Mouse (Mus musculus): ENCODE data around the gene Mrpl4.
A peak's percentile ranks its signal among the peaks of the same experiment; 100 is the strongest.

Mrpl4 gene

DNA sequence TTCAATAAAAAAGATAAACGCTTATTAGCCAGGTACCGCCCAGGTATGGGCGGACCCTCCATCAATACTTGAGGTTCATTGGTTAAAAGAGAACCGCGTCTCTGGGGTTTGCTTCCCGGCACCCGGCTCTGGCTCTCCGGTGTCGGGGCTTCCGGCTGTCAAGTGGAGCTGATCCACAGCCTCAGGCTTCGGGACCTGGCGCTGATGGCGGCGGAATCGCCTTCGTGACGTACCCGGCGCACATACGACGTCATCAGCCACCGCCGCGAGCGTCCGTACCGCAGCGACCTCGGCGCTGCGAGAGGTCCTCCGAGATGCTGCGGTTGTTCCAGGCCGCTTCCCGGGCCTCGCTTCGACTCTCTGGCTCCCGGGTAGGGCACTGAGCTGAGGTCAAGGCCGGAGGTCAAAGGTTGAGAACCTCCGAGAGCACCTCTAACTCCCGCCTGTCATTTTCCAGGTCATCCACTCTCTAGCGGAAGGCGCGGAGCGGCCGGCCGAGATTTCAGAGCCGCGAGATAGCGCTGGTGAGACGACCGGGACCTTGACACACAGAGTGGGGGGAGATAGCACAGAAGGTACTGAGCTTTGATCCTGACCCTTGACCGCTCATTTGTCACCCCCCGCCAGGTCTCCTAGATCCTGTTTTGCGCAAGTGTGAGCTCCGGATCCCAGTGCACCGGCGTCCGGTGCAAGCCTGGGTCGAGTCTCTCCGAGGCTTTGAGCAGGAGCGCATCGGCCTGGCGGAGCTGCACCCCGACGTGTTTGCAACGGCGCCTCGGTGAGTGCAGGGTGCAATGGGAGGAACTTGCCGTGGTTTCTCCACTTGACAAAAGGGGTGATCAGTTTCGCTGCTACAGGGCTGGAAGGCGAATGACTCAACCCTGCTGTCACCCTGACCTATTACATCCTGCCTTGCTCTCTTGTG is at the start of gene Mrpl4:
Gene Mrpl4 (plus strand): TSS at position 112 of the 925 bp plus-strand sequence.
- peak; percentile 96 for DNase-seq (ENCODE audit: low read depth, low spot score)

DNA sequence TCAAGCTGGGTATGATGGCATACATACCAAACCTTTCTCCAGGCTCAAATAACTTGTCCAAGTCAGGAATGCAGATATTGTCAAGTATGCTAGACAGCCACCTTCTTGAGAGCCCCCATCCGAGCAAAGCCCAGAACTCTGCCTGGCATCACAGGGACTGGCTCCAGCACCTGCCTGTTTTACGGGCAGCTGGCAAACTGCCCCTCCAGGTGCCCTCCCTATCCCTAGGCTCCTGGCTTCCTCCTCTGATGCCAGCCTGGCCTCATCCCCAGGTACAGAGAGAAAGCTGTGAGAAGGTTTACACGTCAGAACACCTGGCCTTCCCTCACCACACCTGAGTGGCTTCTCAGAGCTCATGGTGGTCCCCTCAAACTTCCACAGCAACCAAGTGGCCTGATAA is 45.5 kb upstream of the Mrpl4 start:
- no peak for DNase-seq (ENCODE audit: low read depth, low spot score)

DNA sequence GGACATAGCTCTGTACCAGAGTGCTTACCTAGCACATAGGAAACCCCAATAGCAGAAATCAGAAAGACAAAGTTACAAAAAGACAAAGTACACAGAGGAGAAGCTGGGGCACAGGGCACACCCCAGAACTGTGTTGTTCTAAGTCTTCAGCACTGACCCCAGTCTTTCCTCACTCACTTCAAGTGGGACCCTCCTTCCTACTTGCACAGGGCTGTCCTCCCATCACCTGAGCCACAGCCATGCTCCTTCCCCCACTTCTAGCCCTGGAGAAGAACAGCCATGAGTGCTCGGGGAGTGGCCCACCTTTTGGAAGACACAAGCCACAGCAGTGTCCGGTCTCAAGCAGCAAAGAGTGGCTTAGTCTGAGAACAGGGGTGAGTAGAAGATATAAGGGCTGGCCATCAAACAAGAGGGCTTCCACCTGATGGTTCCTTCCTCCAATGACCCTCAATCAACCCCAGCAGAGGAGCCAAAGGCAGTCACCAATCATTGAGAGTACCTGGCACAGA is 43.1 kb upstream of the Mrpl4 start, which contains the start of gene Dnmt1:
Gene Dnmt1 (minus strand): TSS at position 459 of the 509 bp plus-strand sequence.
- no peak for DNase-seq (ENCODE audit: low read depth, low spot score)

DNA sequence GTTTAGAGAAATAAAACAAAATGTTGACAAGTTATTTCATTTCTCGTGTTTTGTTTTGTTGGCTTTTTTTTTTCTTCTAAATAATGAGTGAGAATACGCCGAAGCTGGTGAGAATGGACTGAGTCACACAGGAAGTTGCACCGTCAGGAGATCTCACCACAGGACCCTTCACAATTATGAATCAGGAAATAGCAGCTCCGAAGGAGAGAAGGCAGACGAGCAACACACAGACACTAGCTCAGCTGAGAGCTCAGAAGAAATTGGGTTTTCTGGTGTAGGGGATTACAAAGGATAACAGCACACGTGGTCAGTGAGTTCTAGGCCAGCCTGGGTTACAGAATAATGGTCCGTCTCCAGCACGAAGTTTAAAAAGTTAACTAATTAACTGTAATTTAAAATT is 41.0 kb upstream of the Mrpl4 start:
- DNase-seq (ENCODE audit: low read depth, low spot score) = no peak

DNA sequence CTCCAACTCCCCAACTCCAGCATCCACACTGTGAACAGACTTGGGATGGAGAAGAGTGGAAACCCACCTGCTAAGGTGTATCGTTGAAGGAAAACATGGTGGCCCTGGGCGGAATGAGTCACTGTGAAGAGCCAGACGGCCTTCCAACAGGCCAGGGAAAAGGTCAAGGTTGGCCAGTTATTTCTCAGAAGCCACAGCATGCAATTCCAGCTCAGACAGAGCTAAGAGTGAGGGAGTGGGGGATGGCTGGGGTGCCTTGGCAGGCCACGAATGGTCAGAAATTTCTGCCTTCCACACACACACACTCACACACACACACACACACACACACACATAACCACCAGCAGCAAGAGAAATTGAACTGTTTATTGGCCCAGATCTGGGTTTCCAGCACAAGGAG is 36.9 kb upstream of the Mrpl4 start:
- no peak for DNase-seq (ENCODE audit: low read depth, low spot score)

DNA sequence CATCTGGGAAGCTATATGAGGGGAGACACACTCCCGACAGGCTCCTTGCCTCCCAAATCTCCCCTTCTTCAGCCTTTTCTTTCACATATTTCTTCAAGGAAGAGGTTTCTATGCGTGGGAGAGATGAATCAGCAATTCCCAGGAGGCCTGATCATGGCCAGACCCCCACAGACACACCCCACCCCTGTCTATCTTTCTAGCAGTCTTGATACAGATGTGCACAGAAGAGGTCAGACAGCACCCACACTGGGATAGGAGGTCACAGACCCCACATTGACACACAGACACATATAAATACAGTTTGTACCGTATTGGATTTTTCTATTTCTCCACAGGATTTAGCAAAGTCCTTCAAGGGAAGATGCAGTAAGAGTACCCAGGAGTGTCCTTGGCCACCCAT is 36.5 kb upstream of the Mrpl4 start:
- no peak for DNase-seq (ENCODE audit: low read depth, low spot score)

DNA sequence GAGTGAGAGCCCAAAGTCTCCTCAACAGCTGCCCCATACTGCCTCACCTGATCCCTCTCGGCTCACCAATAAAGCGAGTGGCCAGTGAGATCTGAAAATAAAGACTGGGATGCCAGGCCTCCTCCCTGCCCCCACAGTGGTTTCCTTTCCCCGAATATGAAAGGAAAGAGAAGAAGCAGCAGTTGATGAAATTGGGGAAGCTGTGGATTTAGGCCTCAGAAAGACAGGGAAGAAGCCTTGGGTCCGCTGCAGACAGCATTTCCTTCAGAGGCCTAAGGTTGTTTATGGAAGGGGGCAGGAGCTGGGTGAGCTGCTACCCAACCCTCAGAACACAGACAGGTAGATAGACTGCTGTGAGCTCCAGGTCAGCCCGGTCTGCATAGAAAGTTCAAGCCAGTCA is 35.8 kb upstream of the Mrpl4 start:
- no peak for DNase-seq (ENCODE audit: low read depth, low spot score)

DNA sequence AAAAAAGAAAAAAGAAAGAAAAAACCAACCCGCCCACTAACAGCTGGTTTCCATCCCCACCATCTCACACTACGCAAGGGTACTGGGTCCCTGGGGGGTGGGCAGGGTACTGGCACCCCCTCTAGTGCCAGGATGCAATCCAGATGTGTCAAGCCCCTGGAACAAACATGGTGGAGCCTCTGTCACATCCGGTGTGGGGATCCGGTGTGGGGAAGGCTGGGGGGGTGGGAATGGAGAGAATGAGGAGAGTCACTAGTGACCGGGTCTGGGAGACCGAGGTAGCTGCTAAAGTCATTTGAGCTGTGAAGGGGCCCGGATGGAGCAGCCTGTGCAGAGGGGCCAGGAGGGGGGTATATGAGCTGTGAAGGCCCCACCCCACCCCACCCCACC is 30.8 kb upstream of the Mrpl4 start:
- DNase-seq (ENCODE audit: low read depth, low spot score) = no peak

DNA sequence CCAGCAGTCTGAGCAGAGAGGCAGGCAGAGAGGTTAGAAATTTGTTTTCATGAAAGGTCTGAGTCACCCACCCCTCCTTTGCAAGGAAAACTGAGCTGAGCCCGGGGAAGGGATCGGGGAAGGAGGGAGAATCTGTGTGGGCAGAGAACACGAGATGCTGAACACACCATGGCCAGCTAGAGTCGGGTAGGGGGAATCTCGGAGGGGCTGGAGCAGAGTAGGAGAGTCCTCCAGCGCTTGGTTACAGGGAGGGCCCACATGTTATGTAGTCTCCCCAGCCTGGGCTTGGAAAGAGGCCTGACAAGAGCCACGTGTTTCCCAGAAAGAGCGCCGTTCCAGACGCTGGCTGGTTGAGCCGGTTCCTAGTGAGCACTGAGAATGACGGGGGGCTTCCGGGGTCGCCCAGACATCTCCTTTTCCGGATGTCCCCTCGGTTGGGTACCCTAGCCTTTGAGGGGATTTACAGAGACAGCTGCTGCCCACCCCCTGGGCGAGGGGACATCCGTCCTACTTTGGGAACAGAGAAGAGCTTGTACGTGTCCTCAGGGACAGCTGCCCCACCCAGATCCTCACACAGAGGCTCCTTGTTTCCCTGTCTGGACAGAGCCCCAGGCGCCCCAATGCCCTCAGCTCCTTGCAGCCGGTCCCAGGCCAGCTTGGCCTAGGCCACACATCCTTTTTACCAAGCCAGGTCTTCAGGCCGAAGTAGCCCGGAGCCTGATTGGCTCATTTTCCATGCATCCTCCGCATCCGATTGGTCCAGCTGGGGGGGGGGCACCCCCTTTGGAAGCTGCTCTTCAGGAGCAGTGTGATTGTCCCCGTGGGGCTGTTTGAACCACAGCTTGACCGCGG is 30.2 kb upstream of the Mrpl4 start:
- no peak for DNase-seq (ENCODE audit: low read depth, low spot score)

DNA sequence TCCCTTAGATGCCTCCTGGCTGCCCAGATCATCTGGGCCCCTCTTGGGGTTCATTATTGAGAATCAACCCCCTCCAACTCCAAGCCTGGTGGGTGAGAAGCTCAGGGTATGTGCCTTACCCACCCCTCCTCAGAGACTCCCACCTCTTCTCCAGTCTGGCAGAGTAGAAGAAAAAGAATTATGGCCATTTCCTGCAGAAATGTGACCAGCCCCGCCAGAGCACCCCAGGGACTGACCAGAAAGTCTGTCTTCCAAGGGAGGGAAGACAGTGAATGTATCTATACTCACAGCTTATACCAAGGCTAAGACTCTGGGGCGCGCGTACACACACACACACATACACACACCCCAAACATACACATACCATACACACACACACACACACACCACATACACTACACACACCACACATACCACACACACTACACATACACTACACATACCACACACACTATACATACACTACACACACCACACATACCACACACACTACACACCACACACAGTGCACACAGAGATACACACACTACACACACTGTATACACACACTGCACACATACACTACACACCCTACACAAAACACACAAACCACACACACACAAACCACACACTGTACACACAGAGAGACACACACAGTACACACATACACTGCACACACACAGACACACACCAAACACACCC is 29.4 kb upstream of the Mrpl4 start:
- no peak for DNase-seq (ENCODE audit: low read depth, low spot score)

DNA sequence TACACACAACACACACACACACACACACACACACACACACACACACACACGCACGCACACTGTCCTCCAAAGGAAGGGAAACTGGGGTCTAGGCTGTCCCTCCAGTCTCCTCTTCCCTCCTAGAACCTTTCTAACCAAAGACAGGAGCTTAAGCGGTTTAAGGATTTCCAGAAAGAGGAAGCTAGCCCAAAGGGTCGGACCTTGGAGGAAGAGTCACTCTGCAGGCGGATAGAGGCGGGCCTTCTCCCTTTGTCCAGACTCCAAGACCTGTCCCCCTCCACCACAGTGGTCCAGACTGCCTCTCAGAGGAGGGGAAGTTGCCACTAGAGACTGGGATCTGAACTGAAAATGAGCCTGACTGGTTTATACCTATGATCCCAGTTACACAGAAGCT is 28.9 kb upstream of the Mrpl4 start:
- DNase-seq (ENCODE audit: low read depth, low spot score) = no peak

DNA sequence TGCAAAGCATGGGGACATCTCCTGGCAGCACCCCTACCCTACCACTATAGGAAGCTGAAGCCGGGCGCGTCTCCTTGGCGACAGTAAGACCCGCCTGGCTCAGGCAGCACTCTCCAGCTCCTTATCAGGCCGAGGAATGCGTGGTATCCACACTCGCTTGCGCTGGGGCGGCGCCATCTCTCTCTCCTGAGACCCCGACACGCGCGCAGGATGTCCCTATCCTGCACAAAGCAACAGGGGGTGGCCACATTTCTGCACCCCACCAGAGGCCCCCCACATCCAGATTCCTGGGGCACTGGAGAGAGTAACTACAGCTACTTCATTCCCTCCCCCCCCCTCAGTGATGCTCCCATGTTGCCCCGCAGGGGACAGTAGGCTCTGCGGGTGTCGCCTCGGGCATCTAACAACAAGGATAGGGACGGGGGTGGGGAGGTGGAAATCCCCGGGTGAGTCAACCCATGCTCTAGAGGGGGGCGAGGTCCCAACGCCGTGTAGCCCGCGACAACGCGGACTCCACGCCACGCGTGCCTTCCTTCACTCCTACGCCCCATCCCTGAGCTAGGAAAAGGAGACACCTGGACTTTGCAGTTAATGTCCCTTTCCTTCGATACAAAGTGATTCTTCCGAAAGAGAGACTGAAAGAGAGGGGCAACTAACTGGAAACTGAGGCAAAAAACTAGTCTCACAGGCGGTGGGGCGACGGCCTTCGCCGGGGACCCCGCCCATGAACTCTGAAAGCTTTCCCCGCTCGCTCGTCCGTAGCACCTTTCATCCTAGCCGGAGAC is 26.9 kb upstream of the Mrpl4 start:
- DNase-seq (ENCODE audit: low read depth, low spot score) = peak; percentile 73

DNA sequence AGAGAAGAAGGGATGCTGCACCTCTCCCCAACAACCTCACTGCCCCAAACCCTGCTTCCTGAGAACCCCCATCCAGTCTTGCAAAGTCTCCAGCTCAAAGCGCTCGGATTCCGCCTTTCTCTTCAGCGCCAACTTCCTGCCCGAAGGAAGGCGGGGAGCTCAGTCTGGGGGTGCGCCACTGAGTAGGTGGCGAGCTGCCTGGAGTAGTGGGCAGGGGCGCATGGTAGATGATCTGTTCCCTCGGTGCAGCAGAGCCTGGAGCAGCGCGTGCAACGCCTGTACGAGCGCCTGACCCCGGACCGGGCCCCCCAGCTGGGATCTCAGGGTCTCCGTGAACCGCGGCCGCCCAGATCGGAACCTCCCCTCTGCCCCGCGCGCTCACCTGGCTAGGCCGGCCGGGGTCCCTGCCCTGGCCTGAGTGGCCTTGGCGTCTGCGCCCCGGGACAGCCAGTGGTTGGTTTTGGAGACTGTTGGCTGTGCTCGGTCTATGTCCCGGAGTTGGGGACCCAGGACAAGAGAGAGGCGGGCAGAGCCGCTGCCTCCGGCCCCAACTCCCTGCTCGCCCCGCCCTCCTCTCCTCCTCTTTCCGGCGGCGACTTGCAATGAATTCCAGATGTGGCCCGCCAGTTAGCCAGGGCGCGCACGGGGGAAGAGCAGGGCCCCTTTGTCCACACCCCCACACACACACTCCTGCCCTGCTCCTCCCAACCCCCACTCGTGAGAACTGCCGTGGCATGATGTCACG is 26.1 kb upstream of the Mrpl4 start, which contains the start of gene S1pr2:
Gene S1pr2 (minus strand): TSS at position 566 of the 745 bp plus-strand sequence.
- peak; percentile 93 for DNase-seq (ENCODE audit: low read depth, low spot score)

DNA sequence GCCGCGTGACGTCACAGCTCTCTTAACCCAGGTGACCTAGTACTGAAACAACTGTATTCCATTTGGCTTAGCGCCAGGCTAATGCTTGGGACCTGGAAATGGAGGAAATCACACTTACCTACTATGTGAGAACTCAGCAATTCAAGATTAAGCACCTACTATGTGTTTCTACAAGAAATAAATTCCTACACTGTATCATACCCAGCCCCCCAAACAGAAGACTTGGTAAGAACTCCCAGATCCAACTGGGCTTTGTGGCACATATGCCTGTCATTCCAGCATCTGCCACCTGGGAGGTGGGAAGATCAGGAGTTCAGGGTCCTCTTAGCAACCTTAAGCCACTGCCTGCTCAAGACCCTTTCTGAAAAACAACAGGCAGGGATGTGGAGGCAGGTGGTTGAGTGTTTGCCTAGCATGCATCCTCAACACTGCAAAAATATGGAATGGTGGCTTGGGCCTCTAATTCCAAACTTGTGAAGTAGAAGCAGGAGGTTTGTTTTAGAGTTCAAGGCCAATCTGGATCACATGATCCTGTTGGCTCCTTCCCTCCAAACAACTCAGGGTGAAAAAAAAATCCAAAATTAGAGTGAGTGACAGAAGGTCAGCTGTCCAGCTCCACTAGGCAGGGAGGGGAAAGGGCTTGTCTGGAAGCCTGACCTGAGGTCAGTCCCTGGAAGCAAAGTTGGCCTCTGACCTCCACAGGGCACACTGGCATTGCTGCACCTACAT is 25.4 kb upstream of the Mrpl4 start:
- DNase-seq (ENCODE audit: low read depth, low spot score) = peak; percentile 79

DNA sequence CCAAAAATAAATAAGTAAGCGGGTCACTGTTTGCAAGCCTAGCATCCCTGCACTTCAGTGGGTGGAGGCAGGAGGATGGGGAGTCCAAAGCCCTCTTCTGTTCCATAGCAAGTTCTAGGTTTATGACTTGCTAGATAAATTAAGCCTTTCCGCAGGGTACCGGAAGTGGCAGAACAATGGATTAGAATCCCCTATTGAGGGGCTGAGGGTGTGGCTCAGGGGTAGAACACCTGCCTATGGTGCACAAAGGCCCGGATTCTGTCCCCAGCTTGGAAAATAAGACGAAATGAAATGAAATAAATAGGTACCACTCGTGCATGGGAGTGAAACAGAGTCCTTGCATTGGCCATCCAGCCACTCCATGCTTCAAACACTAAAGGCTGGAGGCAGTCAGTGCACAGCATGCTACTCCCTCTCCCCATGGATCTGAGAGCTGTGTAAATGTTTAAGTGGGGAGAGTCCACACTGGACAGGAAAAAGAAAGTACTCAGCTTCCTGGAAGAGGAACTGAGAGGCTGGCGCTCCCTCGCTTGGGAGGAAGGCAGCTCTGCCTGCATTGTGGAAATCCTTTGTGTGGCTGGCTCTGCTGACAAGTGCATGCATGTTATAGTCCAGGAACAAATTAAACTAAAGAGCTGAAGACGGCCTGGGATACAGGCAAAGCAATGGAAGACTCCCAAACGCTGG is 24.0 kb upstream of the Mrpl4 start:
- DNase-seq (ENCODE audit: low read depth, low spot score) = peak; percentile 57

DNA sequence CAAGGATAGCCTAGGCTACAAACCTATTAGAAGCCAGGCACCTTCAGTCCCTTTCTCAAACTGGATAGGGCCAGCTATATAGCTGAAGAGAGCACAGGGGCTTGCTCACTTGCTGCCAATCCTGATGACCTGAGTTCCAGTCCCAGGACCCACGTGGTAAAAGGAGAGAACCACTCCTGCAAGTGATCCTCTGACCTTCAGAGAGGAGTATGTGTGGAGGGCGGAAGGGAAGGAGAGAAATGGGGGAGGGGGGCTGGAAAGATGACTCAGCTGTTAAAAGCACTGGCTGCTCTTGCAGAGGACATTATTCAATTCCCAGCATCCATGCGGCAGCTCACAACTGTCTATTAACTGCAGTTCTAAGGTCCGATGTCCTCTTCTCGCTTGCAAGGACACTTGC is 23.4 kb upstream of the Mrpl4 start:
- peak; percentile 94 for DNase-seq (ENCODE audit: low read depth, low spot score)

DNA sequence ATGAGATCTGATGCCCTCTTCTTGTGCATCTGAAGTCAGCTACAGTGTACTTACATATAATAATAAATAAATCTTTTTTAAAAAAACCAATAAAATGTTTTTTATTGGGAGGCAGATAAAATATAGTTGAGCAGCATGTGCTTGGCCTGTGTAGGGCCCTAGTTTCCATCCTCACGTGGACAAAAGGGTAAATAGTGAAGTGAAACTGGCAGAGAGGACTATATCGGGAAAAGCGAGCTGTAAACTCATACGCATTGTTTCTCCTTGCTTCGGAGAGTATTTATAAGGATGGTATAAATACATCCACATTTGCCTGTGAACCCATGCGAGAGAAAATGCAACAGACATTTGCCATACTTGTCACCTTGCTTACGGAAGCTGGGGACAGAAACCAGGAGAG is 22.8 kb upstream of the Mrpl4 start:
- DNase-seq (ENCODE audit: low read depth, low spot score) = no peak

DNA sequence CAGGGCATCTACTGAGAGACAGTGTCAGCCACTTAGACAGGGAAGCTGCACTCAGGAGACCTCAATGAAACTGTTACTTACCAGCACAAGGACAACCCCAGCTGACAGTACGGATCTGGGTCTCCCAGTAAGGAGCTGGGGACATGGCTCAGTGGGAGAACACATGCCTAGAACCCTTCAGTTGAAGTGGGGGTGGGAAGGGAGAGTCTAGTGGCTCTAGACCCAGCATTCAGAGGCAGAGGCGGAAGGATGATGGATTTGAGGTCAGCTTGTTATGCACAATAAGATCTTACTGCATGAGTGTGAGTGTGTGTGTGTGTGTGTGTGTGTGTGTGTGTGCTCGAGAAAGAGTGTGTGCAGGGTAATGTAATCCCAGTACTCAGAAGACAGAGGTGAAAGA is 20.4 kb upstream of the Mrpl4 start:
- no peak for DNase-seq (ENCODE audit: low read depth, low spot score)

DNA sequence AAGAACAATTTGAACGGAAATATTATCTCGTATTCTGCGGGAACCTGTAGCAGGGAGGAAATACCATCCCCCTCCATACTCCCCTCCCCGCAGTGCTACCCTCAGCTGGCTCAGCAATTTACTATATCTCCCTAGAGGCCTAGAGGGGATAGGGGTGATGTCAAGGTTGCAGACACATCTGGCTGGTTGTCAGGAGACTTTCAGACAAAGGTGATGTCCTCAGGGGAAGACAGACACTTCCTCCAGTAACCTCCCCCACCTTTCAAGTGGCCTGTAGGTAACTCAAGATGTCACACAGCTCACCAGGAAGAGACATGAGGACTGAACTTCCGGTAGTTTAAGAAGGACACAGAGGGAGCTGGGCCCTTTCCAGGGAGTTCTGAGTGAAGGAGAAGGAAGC is 19.4 kb upstream of the Mrpl4 start:
- peak; percentile 65 for DNase-seq (ENCODE audit: low read depth, low spot score)
